Mouse (Mus musculus): ENCODE measurements around the gene Rnf214. TPM values are rescaled to one million over a fixed set of nuclear protein-coding genes. Genes with fewer than 3 reads are reported as not detected.

The Rnf214 gene
- polyA plus RNA-seq, 1 experiment from 2014 or later: 51.3 TPM

Small RNA genes lying within 50 kb of the gene (microRNA-seq; reads per million reads assigned to microRNA genes)
- not detected for gene Mir7087

Other genes starting within 250 kb of the Rnf214 start
- gene Cep164, start 78.2 kb downstream of the Rnf214 start, polyA plus RNA-seq (2015; fragmentation: Nextera tagmentation; extraction: Ambion mirVana): 24.8 and 26.2 TPM in 2 replicates
- gene Bace1, start 68.3 kb downstream of the Rnf214 start, polyA plus RNA-seq (2015; fragmentation: Nextera tagmentation; extraction: Ambion mirVana): 23.7 and 23.8 TPM in 2 replicates
- gene Pcsk7, start 414 bp downstream of the Rnf214 start, polyA plus RNA-seq (2015; fragmentation: Nextera tagmentation; extraction: Ambion mirVana): 23.0 and 26.6 TPM in 2 replicates
- 138 and 141 TPM in 2 replicates for gene Tagln, start 29.1 kb upstream of the Rnf214 start, polyA plus RNA-seq (2015; fragmentation: Nextera tagmentation; extraction: Ambion mirVana)
- gene Sidt2, start 48.3 kb upstream of the Rnf214 start, polyA plus RNA-seq (2015; fragmentation: Nextera tagmentation; extraction: Ambion mirVana): 33.6 and 35.9 TPM in 2 replicates
- gene Pafah1b2, start 105.8 kb upstream of the Rnf214 start, polyA plus RNA-seq (2015; fragmentation: Nextera tagmentation; extraction: Ambion mirVana): 149 and 157 TPM in 2 replicates
- 5.2 and 5.8 TPM in 2 replicates for gene Sik3, start 105.9 kb upstream of the Rnf214 start, polyA plus RNA-seq (2015; fragmentation: Nextera tagmentation; extraction: Ambion mirVana)

All from lung, embryonic 16.5 days (tissue).